Mouse (Mus musculus) hindbrain, postnatal 0 days (tissue): Measurements from ENCODE around the gene Cdk9. TPM values are rescaled to one million over a fixed set of nuclear protein-coding genes. Genes with fewer than 3 reads are reported as not detected.
A peak's percentile ranks its signal among the peaks of the same experiment; 100 is the strongest.

Experiments used
- ATAC-seq: fragments of 200-750 bp; cut with Nextera tagmentation; 2 replicates; pipeline ENCODE4 v1.8.0; 2017; ENCODE audit warnings: mild to moderate bottlenecking, moderate TSS enrichment, moderate library complexity
- DNase-seq: peaks from one replicate; pipeline ENCODE4 v3.0.0-alpha.2; 2015; ENCODE audit warnings: low spot score
- H3K27ac ChIP-seq: fragments of 300-500 bp; sonication (generic); 2 replicates; pipeline ENCODE4 v1.5.1; 2014; ENCODE audit warnings: mild to moderate bottlenecking
- H3K27me3 ChIP-seq: fragments of 300-500 bp; sonication (generic); 2 replicates; pipeline ENCODE4 v1.6.1; 2014; ENCODE audit warnings: low read length, mixed read lengths; ENCODE audit not compliant: insufficient read depth
- H3K36me3 ChIP-seq: fragments of 300-500 bp; sonication (generic); 2 replicates; pipeline ENCODE4 v1.6.1; 2014; ENCODE audit warnings: low read length, mixed read lengths; ENCODE audit not compliant: insufficient read depth
- H3K4me1 ChIP-seq: fragments of 300-500 bp; sonication (generic); 2 replicates; pipeline ENCODE4 v1.6.1; 2014; ENCODE audit warnings: antibody characterized with exemption, low read length, mixed read lengths; ENCODE audit not compliant: insufficient read depth
- H3K4me2 ChIP-seq: fragments of 300-500 bp; sonication (generic); 2 replicates; pipeline ENCODE4 v1.6.1; 2014; ENCODE audit warnings: low read depth, mild to moderate bottlenecking, low read length, moderate library complexity, mixed read lengths
- H3K4me3 ChIP-seq: fragments of 300-500 bp; sonication (generic); 2 replicates; pipeline ENCODE4 v1.5.1; 2014; ENCODE audit warnings: low read length
- H3K9ac ChIP-seq: fragments of 300-500 bp; sonication (generic); replicated peaks from 2 replicates; pipeline ENCODE4 v1.6.1; 2014; ENCODE audit warnings: mild to moderate bottlenecking, low read length, moderate library complexity, mixed read lengths
- H3K9me3 ChIP-seq: fragments of 300-500 bp; sonication (generic); 2 replicates; pipeline ENCODE4 v1.6.1; 2016; ENCODE audit warnings: low read length, mixed read lengths
- CTCF ChIP-seq: IDR thresholded peaks from 2 replicates; pipeline ENCODE4 v1.5.1; 2016; ENCODE audit warnings: antibody characterized with exemption, control low read depth, low read depth
- WGBS: fragments of 180-500 bp; shearing (Covaris S2); extraction: QIAGEN DNeasy Blood & Tissue Kit; methylation state at CpG from one replicate; pipeline ENCODE4 v1.1.7; 2014; 5-methylcytosine and 5-hydroxymethylcytosine counted together
- polyA plus RNA-seq: library from polyadenylated mRNA; unstranded; fragments of >200 nt; fragmentation: Nextera tagmentation; extraction: Ambion mirVana; gene quantifications from 2 replicates; pipeline ENCODE4 v1.2.1, GENCODE M21; 2015
- total RNA-seq: library from RNA; depleted of rRNA; stranded (reverse); fragments of >200 nt; gene quantifications from 2 replicates; pipeline ENCODE4 v1.2.3, GENCODE M21; 2014; rRNA removed

Gene Cdk9
- total RNA-seq (108 and 116 TPM in 2 replicates), polyA plus RNA-seq (61.1 and 65.3 TPM in 2 replicates)

DNA sequence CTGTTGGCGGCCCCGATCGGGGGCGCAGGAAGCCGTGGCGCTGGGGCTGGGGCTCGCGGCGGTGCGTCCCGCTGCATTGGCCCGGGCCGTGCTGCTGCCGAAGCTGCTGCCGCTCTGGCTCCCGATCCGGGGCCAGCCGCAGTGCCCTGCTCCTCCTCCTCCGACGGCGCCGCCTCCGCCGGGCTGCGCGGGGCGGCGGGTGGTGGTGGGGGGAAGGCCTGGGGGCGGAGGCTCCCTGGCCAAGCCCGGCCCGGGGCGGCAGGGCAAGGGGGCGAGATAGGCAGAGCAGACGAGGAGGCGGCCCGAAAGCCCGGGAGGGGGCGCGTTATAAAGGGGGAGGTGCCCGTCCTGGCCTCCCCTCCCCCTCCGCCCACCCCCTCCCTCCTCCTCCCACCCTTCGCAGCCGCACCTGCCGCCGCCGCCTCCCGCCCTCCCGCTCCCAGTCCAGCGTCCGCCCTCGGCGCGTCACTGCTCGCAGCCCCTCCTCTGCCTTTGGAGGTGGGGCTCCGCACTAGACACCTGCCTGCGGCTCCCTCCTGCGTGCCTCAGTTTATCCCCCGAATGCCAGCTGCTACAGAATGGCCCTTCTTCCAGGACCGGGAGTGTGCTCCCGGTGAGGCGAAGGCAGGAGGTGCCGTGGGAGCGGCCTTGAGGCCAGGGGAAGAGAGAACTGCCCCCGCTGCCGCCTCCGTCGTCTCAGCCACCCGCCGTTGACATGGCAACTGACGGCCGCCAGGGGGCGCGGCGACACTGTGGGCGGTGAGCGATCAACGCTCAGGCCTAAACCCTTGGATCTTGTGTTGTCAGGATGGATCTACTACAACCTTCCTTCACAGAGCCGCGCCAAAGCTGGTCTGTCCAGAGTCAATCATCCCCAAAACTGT, at the start of gene Cdk9:
TSS of gene Cdk9 (minus strand) at position 143 of the 884 bp plus-strand sequence.
- Histone ChIP-seq H3K27me3 (no peaks in the 10 kb centered on the region), H3K4me2 (peak within 1 kb of the TSS; percentile 96), H3K36me3 (peaks cover 18% of the 10 kb centered on the region), H3K27ac (peak within 1 kb of the TSS; percentile 100), H3K4me3 (peak within 1 kb of the TSS; percentile 80), H3K9me3 (no peaks in the 10 kb centered on the region), H3K4me1 (peaks cover 17% of the 10 kb centered on the region), H3K9ac (peak within 1 kb of the TSS; percentile 92)
- peak; percentile 92 for ATAC-seq
- under 1% methylated on average over 37 of the region's 79 CpGs for WGBS
- peak; percentile 100 for TF ChIP-seq CTCF
- peak; percentile 93 for DNase-seq

DNA sequence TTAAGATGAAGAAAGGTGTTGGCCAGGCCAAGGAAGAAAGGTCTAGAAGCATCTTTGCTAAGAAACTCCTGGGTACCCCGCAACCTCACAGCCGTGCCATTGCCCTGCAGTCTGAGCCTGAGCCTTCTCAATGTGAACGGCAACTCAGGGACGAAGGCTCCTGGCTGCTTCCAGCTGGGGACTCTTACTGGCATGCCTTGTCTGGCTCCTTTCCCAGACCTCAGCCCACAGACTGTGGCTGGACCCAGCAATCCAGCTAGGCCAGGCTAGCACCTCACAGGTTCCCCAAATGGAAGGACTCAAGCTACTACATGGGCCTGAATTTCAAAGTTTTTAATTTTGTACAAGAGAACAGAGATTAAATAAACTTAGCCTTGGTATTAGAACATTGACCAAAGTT, 49.0 kb upstream of the Cdk9 start:
- Histone ChIP-seq H3K27me3 (no peaks in the 10 kb centered on the region), H3K9ac (no peak overlapping the region), H3K4me2 (no peak overlapping the region), H3K4me1 (no peaks in the 10 kb centered on the region), H3K36me3 (peaks cover 26% of the 10 kb centered on the region; the same call in 1 of the 2 replicates), H3K4me3 (no peak overlapping the region), H3K9me3 (no peaks in the 10 kb centered on the region), H3K27ac (no peak overlapping the region)
- WGBS, result 71% methylated on average over 4 of the region's 4 CpGs
- TF ChIP-seq CTCF, result no peak
- ATAC-seq, result no peak
- DNase-seq, result no peak

DNA sequence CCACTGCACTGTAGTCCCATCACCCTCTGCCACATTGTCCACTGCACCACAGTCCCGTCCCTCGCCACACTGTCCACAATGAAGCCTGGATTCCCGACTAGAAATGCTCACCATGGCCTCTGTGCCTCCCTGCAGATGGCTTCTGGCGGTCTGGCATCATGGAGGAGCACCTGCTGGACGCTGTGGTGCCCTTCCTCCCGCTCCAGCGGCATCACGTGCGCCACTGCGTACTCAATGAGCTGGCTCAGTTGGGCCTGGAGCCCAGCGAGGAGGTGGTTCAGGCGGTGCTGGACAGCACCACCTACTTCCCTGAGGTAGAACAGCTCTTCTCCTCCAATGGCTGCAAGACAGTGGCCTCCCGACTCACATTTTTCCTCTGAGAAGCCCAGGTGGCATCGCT, 48.5 kb upstream of the Cdk9 start:
- no peak overlapping the region for H3K27ac ChIP-seq
- ATAC-seq (no peak), DNase-seq (no peak)
- H3K27me3 ChIP-seq, result no peaks in the 10 kb centered on the region
- no peak overlapping the region for H3K4me3 ChIP-seq
- TF ChIP-seq CTCF, result no peak
- no peaks in the 10 kb centered on the region for H3K4me1 ChIP-seq
- 86% methylated on average over 14 of the region's 14 CpGs for WGBS
- no peaks in the 10 kb centered on the region for H3K9me3 ChIP-seq
- no peak overlapping the region for H3K9ac ChIP-seq
- no peak overlapping the region for H3K4me2 ChIP-seq
- peaks cover 26% of the 10 kb centered on the region; the same call in 1 of the 2 replicates for H3K36me3 ChIP-seq

- no peak for ATAC-seq
- peaks cover 38% of the 10 kb centered on the region for H3K36me3 ChIP-seq
- WGBS, result 77% methylated on average over 2 of the region's 2 CpGs
Observed at GRCm38 (mm10) chr2:32759001-32759400, 46.1 kb upstream of the Cdk9 start.

GRCm38 (mm10) chr2:32758503-32758902, 45.6 kb upstream of the Cdk9 start:
- Histone ChIP-seq H3K27me3 (no peaks in the 10 kb centered on the region), H3K4me3 (no peak overlapping the region), H3K27ac (no peak overlapping the region), H3K4me2 (no peak overlapping the region; the same call in 1 of the 2 replicates), H3K9ac (no peak overlapping the region), H3K36me3 (peaks cover 41% of the 10 kb centered on the region), H3K9me3 (no peaks in the 10 kb centered on the region), H3K4me1 (no peaks in the 10 kb centered on the region)
- no peak for TF ChIP-seq CTCF
- DNase-seq (no peak), ATAC-seq (no peak)
- WGBS, result 72% methylated on average over 8 of the region's 8 CpGs

More at GRCm38 (mm10) chr2:32759001-32759400, 46.1 kb upstream of the Cdk9 start:
- Histone ChIP-seq H3K27ac (no peak overlapping the region), H3K4me2 (no peak overlapping the region), H3K4me3 (no peak overlapping the region), H3K27me3 (no peaks in the 10 kb centered on the region), H3K9ac (no peak overlapping the region), H3K9me3 (no peaks in the 10 kb centered on the region), H3K4me1 (no peaks in the 10 kb centered on the region)
- DNase-seq, result no peak
- no peak for TF ChIP-seq CTCF

DNA sequence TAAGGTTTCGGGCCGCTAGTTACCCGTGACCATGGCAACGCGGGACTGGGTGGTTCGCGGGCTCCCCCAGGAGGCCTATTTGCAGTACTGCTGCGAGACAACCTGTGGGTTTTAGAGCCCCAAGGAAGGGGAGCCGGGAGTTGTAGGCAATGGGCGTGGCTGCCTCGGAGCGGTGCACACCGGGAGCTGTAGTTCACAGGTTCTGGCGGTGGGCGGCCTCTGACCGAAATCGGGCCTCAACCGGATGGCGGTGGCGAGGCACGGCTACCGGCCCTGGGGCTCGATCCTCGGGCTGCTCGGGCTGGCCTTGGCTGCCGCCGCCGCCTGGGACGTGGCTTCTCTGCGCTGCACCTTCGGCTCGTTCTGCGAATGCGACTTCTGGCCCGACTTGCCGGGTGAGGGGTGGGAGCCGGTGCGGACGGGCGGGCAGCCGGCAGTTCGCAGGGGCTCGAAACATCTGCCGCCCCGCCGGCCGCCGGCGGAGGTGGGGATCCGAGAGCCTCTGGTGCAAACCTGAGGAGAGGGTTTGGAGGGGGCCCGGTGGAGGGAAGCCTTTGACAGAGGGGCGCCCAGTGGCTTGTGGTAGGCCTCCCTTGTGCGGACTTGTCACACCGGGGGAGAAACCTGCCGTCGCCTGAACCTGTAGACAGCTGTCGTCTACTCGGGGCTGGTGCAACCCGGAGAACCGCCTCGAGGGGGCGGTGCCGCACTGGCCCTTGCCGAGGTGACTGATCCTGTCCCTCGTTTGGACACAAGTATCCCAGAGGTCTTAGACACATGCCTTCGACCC, 44.4 kb upstream of the Cdk9 start, which contains the start of gene Tor2a:
TSS of gene Tor2a (plus strand) at position 179 of the 790 bp plus-strand sequence.
- DNase-seq, result peak; percentile 99
- Histone ChIP-seq H3K4me1 (no peaks in the 10 kb centered on the region), H3K9ac (peak within 1 kb of the TSS; percentile 87), H3K27ac (peak within 1 kb of the TSS; percentile 93), H3K27me3 (no peaks in the 10 kb centered on the region), H3K36me3 (peaks cover 45% of the 10 kb centered on the region), H3K4me2 (peak within 1 kb of the TSS; percentile 62), H3K9me3 (no peaks in the 10 kb centered on the region), H3K4me3 (peak within 1 kb of the TSS; percentile 66)
- peak; percentile 92 for TF ChIP-seq CTCF
- peak; percentile 94 for ATAC-seq
- 1% methylated on average over 60 of the region's 66 CpGs for WGBS
